Mouse (Mus musculus) stomach, embryonic 15.5 days (tissue): ENCODE results near the gene Zfp933. TPM values are rescaled to one million over a fixed set of nuclear protein-coding genes. Genes with fewer than 3 reads are reported as not detected.
"Not testable (repeated sequence)": the region's sequence is repeated elsewhere in the genome, so short reads cannot be mapped to it uniquely, and the experiment has no call there.

Experiments
- ATAC-seq: fragments of 200-750 bp; cut with Nextera tagmentation; 2 replicates; pipeline ENCODE4 v1.8.0; 2017; ENCODE audit warnings: low read depth, moderate number of reproducible peaks, moderate TSS enrichment; ENCODE audit not compliant: insufficient read depth, low FRiP score
- H3K27ac ChIP-seq: fragments of 300-500 bp; sonication (generic); 2 replicates; pipeline ENCODE4 v1.5.1; 2015; ENCODE audit warnings: mild to moderate bottlenecking, inconsistent platforms
- H3K27me3 ChIP-seq: fragments of 300-500 bp; sonication (generic); replicated peaks from 2 replicates; pipeline ENCODE4 v1.6.1; 2015; ENCODE audit warnings: inconsistent platforms
- H3K36me3 ChIP-seq: fragments of 300-500 bp; sonication (generic); 2 replicates; pipeline ENCODE4 v1.6.1; 2015; ENCODE audit warnings: inconsistent platforms
- H3K4me1 ChIP-seq: fragments of 300-500 bp; sonication (generic); 2 replicates; pipeline ENCODE4 v1.6.1; 2015; ENCODE audit warnings: inconsistent platforms
- H3K4me2 ChIP-seq: fragments of 300-500 bp; sonication (generic); 2 replicates; pipeline ENCODE4 v1.6.1; 2015; ENCODE audit warnings: mild to moderate bottlenecking, inconsistent platforms
- H3K4me3 ChIP-seq: fragments of 300-500 bp; sonication (generic); replicated peaks from 2 replicates; pipeline ENCODE4 v1.5.1; 2015; ENCODE audit warnings: inconsistent platforms
- H3K9ac ChIP-seq: fragments of 300-500 bp; sonication (generic); 2 replicates; pipeline ENCODE4 v1.6.1; 2015; ENCODE audit warnings: inconsistent platforms
- H3K9me3 ChIP-seq: fragments of 300-500 bp; sonication (generic); 2 replicates; pipeline ENCODE4 v1.6.1; 2016; ENCODE audit warnings: inconsistent platforms
- WGBS: fragments of 180-500 bp; shearing (Covaris S2); methylation state at CpG from one replicate; pipeline ENCODE4 v1.1.7; 2015; 5-methylcytosine and 5-hydroxymethylcytosine counted together
- polyA plus RNA-seq: library from polyadenylated mRNA; unstranded; fragments of >200 nt; fragmentation: Nextera tagmentation; extraction: Ambion mirVana; gene quantifications from 2 replicates; pipeline ENCODE4 v1.2.1, GENCODE M21; 2015

Gene Zfp933
- polyA plus RNA-seq, 1 experiment from 2014 or later = 4.4 TPM

GRCm38 (mm10) chr4:147848584-147848991, 422 bp upstream of the Zfp933 start:
- Histone ChIP-seq H3K27ac (0 out of 2 replicates have a peak overlapping the region, but pooled peaks have one; percentile 28), H3K9me3 (no peaks in the 10 kb centered on the region), H3K4me3 (peak overlapping the region; percentile 80), H3K36me3 (peaks cover 13% of the 10 kb centered on the region), H3K27me3 (no peaks in the 10 kb centered on the region), H3K4me1 (peaks cover 8% of the 10 kb centered on the region; the same call in 1 of the 2 replicates), H3K4me2 (peak overlapping the region; percentile 64), H3K9ac (peak overlapping the region; percentile 26; the same call in 1 of the 2 replicates)
- ATAC-seq = peak; percentile 63
- 5% methylated on average over 4 of the region's 4 CpGs for WGBS

GRCm38 (mm10) chr4:147842871-147843270, 5.3 kb downstream of the Zfp933 start:
- Histone ChIP-seq H3K27me3 (no peaks in the 10 kb centered on the region), H3K4me1 (peaks cover 3% of the 10 kb centered on the region; the same call in 1 of the 2 replicates), H3K4me3 (no peak overlapping the region), H3K9me3 (no peaks in the 10 kb centered on the region), H3K36me3 (peaks cover 37% of the 10 kb centered on the region), H3K9ac (no peak overlapping the region), H3K27ac (no peak overlapping the region), H3K4me2 (no peak overlapping the region)
- no peak for ATAC-seq
- WGBS = 92% methylated on average over 3 of the region's 3 CpGs

GRCm38 (mm10) chr4:147839282-147839681, 8.9 kb downstream of the Zfp933 start:
- not testable (repeated sequence) for H3K4me2 ChIP-seq, H3K4me3 ChIP-seq, H3K27ac ChIP-seq, H3K4me1 ChIP-seq, ATAC-seq, H3K9me3 ChIP-seq, H3K27me3 ChIP-seq, H3K9ac ChIP-seq
- H3K36me3 ChIP-seq = peaks cover 31% of the 10 kb centered on the region
- WGBS = 96% methylated on average over 20 of the region's 26 CpGs

GRCm38 (mm10) chr4:147824389-147824788, 23.8 kb downstream of the Zfp933 start:
- H3K4me1 ChIP-seq = no peaks in the 10 kb centered on the region
- no peak overlapping the region for H3K9ac ChIP-seq
- H3K4me3 ChIP-seq = no peak overlapping the region
- no peak for ATAC-seq
- peaks cover 35% of the 10 kb centered on the region for H3K36me3 ChIP-seq
- no peak overlapping the region for H3K27ac ChIP-seq
- no peaks in the 10 kb centered on the region for H3K27me3 ChIP-seq
- WGBS = 91% methylated on average over 4 of the region's 4 CpGs
- H3K9me3 ChIP-seq = peaks cover 30% of the 10 kb centered on the region
- H3K4me2 ChIP-seq = no peak overlapping the region

GRCm38 (mm10) chr4:147821414-147821813, 26.8 kb downstream of the Zfp933 start:
- not testable (repeated sequence) for H3K27ac ChIP-seq, H3K9ac ChIP-seq, H3K27me3 ChIP-seq, ATAC-seq, H3K4me1 ChIP-seq, H3K4me3 ChIP-seq, H3K4me2 ChIP-seq
- WGBS = 93% methylated on average over 3 of the region's 3 CpGs
- Histone ChIP-seq H3K9me3 (peaks cover 29% of the 10 kb centered on the region), H3K36me3 (peaks cover 13% of the 10 kb centered on the region)

GRCm38 (mm10) chr4:147819659-147820058, 28.5 kb downstream of the Zfp933 start:
- not testable (repeated sequence) for H3K4me3 ChIP-seq, H3K4me2 ChIP-seq, H3K4me1 ChIP-seq, H3K27me3 ChIP-seq, H3K36me3 ChIP-seq, H3K27ac ChIP-seq, H3K9ac ChIP-seq, ATAC-seq
- 0 out of 2 replicates have a peak, but pooled peaks cover 16% of the 10 kb centered on the region for H3K9me3 ChIP-seq
- WGBS = 78% methylated on average over 7 of the region's 7 CpGs

DNA sequence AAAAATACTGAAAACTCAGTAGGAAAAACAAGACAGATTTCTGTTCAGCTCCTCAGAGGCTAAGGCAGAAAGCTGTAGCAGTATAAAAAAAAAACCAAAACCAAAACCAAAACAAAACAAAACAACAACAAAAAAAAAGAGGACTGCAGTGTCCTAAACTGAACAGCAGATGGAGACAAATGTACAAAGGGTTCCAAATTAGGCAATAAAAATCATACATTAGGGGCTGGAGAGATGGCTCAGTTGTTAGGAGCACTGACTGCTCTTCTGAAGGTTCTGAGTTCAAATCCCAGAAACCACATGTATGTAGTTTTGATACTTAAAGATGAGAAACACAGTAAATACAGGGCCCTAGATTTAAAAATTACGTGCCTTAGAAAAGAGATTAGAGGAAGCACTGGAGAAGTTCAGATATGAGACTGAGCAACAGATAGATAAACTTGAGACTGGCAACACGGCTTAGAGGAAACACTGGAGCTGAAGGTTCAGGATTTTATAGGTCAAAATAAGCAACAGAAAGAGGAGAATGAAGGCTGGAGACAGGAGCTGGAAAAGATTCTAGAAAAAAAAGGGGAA, 33.5 kb downstream of the Zfp933 start:
- Histone ChIP-seq H3K36me3 (no peaks in the 10 kb centered on the region), H3K27me3 (no peaks in the 10 kb centered on the region), H3K4me3 (no peak overlapping the region), H3K9ac (no peak overlapping the region), H3K4me2 (no peak overlapping the region), H3K9me3 (no peaks in the 10 kb centered on the region), H3K27ac (no peak overlapping the region), H3K4me1 (no peaks in the 10 kb centered on the region)
- WGBS = 78% methylated on average over 2 of the region's 2 CpGs
- ATAC-seq = no peak

GRCm38 (mm10) chr4:147813249-147813765, 34.9 kb downstream of the Zfp933 start:
- WGBS = 45% methylated on average over 5 of the region's 5 CpGs
- no peak for ATAC-seq

GRCm38 (mm10) chr4:147809966-147810304, 38.2 kb downstream of the Zfp933 start:
- 42% methylated on average over 2 of the region's 2 CpGs for WGBS
- H3K9ac ChIP-seq, H3K27me3 ChIP-seq, H3K4me1 ChIP-seq, H3K9me3 ChIP-seq, H3K36me3 ChIP-seq, ATAC-seq: not testable (repeated sequence)
- peak overlapping the region; percentile 55 for H3K4me3 ChIP-seq
- H3K27ac ChIP-seq = peak overlapping the region; percentile 64; the same call in 1 of the 2 replicates
- peak overlapping the region; percentile 69 for H3K4me2 ChIP-seq

More at GRCm38 (mm10) chr4:147813249-147813765, 34.9 kb downstream of the Zfp933 start:
- no peaks in the 10 kb centered on the region for H3K9me3 ChIP-seq
- no peak overlapping the region for H3K4me3 ChIP-seq
- no peak overlapping the region for H3K4me2 ChIP-seq
- H3K9ac ChIP-seq = no peak overlapping the region
- no peak overlapping the region for H3K27ac ChIP-seq
- no peaks in the 10 kb centered on the region for H3K36me3 ChIP-seq
- H3K27me3 ChIP-seq = no peaks in the 10 kb centered on the region
- no peaks in the 10 kb centered on the region for H3K4me1 ChIP-seq

GRCm38 (mm10) chr4:147809292-147809965, 38.7 kb downstream of the Zfp933 start, which contains the start of gene Zfp984:
TSS of gene Zfp984 (minus strand) at chr4:147809788.
- not testable (repeated sequence) for H3K9me3 ChIP-seq, H3K4me1 ChIP-seq, H3K36me3 ChIP-seq, H3K27me3 ChIP-seq
- peak within 1 kb of the TSS; percentile 64 for H3K27ac ChIP-seq
- WGBS = 16% methylated on average over 15 of the region's 15 CpGs
- H3K9ac ChIP-seq = peak within 1 kb of the TSS; percentile 39; the same call in 1 of the 2 replicates
- peak within 1 kb of the TSS; percentile 55 for H3K4me3 ChIP-seq
- H3K4me2 ChIP-seq = peak within 1 kb of the TSS; percentile 69
- ATAC-seq = peak; percentile 80

- 0 out of 2 replicates have a peak, but pooled peaks have one; percentile 50 for ATAC-seq
- 73% methylated on average over 4 of the region's 4 CpGs for WGBS
- H3K27ac ChIP-seq, H3K9ac ChIP-seq, H3K27me3 ChIP-seq, H3K9me3 ChIP-seq, H3K36me3 ChIP-seq, H3K4me1 ChIP-seq: not testable (repeated sequence)
- Histone ChIP-seq H3K4me2 (peak overlapping the region; percentile 69), H3K4me3 (peak overlapping the region; percentile 55; the same call in 1 of the 2 replicates)
Observed at GRCm38 (mm10) chr4:147808483-147808882, 39.7 kb downstream of the Zfp933 start.

DNA sequence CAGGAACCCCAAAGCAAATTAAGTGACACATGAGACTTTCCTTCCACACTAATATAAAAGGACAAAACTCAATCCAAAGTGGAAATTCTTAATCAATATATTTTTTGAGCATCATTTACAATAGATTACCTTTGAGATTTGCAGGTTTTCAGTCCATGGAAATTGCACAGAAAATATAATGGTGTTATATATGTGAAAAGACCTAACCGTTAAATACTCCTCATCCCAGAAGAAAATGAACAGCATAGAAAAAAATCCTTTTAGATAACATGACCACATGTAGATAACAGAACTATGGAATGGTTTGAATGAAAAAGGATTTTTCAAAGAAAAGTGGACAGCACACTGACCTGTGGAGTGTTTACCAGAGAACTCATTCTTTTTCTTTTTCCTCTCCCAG, 52.9 kb downstream of the Zfp933 start:
- not testable (repeated sequence) for H3K4me1 ChIP-seq, H3K4me3 ChIP-seq, H3K27me3 ChIP-seq, H3K27ac ChIP-seq, H3K9me3 ChIP-seq, H3K36me3 ChIP-seq, H3K4me2 ChIP-seq, ATAC-seq, H3K9ac ChIP-seq
- WGBS = 91% methylated on average over 1 of the region's 1 CpGs
